Mouse (Mus musculus) gastrocnemius, adult 2 months (tissue): ENCODE data around the gene Ube2e1. TPM values are rescaled to one million over a fixed set of nuclear protein-coding genes. Genes with fewer than 3 reads are reported as not detected.
"Not testable (repeated sequence)": the region's sequence is repeated elsewhere in the genome, so short reads cannot be mapped to it uniquely, and the experiment has no call there.

ENCODE experiments used
- DNase-seq: peaks from one replicate; pipeline ENCODE4 v3.0.0; 2022
- H3K27ac ChIP-seq: fragments of 200-600 bp; 2 replicates; pipeline ENCODE4 v1.8.1; 2022; ENCODE audit warnings: mild to moderate bottlenecking
- H3K4me3 ChIP-seq: fragments of 200-600 bp; 2 replicates; pipeline ENCODE4 v1.8.1; 2022; ENCODE audit warnings: mild to moderate bottlenecking, moderate library complexity
- CTCF ChIP-seq: fragments of 200-600 bp; IDR thresholded peaks from 2 replicates; pipeline ENCODE4 v1.8.1; 2022; ENCODE audit warnings: antibody characterized with exemption, mild to moderate bottlenecking, moderate library complexity
- intact Hi-C: fragments of 180-260 bp; cut with DNase I; formaldehyde crosslinking; loops from one replicate; pipeline ENCODE4 v1.15.1; 2025
- total RNA-seq, 2 experiments: library from RNA; stranded (reverse); gene quantifications; 2 replicates each; pipeline ENCODE4 v1.2.3; 2021

The Ube2e1 gene
- total RNA-seq, 2 experiments from 2014 or later, result 86.5 to 95.5 TPM

DNA sequence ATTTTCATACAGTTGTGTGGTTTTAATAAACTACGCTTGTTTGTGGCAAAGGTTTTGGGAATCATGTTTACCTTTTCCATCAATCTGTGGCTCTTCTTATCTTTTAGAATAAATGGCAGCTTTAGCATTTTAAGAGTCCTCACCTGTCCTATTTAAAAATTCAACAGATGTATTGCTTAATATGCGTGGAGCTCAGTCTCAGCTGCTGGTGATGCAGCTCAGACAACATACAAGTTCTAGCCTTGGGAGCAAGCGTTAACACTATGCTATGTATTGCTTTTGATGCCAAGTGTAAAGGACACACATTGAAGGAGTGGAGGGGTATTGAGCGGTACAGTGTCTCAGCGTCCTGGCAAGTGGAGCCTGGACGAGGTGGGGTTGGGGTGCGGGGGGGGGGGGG is 60.0 kb downstream of the Ube2e1 start:
- TF ChIP-seq CTCF, result no peak
- Histone ChIP-seq H3K27ac (peak overlapping the region; percentile 91), H3K4me3 (peak overlapping the region; percentile 84)
- intact Hi-C loops, result loop anchor here (2.0 to 5.0 kb wide), 2 partner anchors 34 to 59 kb away; partner anchors contain the start of genes Nr1d2 and Ube2e1
- no peak for DNase-seq

DNA sequence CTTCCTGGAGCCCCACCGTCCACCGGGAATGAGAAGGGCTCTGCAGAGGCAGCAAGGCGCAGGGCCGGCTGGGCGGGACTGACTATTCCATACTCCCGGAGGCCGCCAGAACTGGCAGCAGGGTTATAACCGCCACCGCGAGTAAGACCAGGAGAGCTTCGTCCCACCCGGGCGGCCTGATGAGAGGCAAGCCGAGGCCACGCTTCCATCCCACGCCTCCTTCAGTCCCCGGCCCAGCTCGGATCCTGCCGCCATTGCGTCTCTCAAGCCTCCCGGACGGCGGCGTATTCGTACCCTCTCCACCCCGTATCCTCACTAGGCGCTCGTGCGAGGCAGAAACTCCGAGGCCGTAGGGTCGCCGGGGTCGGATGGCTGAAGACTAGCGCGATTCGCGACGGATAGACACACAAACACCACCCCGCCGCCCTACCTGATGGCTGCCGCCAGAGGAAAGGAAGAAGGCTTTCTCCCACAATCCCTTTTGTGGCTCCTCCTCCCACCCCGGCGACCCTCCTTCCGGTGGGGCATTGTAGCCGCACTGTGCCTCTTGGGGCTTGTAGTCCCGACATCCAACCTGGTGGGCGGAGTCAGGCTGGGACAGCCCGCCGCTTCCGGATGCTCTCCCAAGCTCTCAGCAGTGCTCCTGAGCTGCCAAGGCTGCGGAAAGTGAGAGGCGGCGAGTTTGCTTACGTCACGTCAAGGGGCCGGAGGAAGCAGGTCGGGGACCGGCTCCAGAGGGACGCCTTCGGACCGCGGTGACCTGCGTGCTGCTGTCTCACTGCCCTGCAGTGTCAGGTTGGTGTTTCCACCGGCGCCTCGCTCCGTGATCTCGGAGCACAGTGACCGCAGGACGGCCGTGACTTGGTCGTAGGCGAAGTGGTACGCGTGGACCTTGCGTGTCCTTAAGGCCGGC is 60.9 kb downstream of the Ube2e1 start, which contains the start of the genes Nkiras1 and Rpl15:
TSS of gene Nkiras1 (plus strand) at position 608 of the 913 bp plus-strand sequence.
TSS of gene Rpl15 (minus strand) at position 863 of the 913 bp plus-strand sequence.
- 0 out of 2 replicates have a peak, but pooled peaks have one; percentile 30 for TF ChIP-seq CTCF
- H3K4me3 ChIP-seq, result peak within 1 kb of the TSS; percentile 84
- peak; percentile 100 for DNase-seq
- H3K27ac ChIP-seq, result peak within 1 kb of the TSS; percentile 91
- intact Hi-C loops, result loop anchor here (2.0 to 5.0 kb wide), 2 partner anchors 33 to 60 kb away; partner anchors contain the start of genes Nr1d2 and Ube2e1

DNA sequence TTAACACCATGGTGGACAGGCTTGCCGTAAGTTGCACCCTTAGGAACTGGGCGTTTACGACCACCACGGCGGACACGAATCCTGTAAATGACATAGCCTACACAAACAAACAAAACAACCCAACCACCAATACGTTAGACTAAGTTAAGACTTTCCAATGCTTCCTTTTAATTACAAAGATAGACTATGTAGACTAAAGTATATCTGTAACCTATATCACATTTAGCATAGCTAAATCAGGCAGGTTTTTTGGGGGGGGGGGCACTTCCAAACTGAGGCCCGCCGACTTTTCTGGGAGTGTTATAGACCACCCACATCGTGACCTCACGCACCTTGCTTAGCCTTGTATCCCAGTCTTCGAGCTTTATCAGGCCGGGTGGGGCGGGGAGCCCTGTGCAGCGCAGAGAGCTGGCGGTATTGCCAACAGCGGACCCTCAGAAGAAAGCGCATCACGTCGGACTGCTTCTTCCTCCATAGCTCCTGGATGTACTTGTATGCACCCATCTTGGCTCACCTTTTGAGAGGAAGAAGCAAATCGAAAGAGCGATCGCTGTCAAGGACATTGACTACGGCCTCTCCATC is 61.6 kb downstream of the Ube2e1 start:
- peak overlapping the region; percentile 91 for H3K27ac ChIP-seq
- DNase-seq, result not testable (repeated sequence)

DNA sequence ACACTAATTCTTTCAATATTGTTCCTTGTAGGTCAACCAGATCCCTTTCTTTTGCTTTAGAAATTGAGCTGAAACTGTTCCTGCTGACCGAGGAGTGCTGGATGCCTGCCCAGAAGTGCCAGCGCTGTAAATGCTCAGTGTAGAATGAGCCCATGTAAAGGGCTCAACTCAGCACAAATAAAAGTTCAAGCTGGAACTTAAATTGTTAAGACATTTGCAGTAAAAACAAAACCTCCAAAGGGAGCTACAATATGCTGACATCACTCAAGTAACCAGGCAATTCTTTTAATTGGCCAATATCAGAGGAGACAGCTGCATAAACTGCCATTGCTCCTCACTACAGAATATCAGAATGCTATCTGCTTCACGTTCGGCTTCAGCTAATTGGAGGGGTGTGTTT is 68.2 kb downstream of the Ube2e1 start:
- intact Hi-C loops, result loop anchor here (2.0 to 10.0 kb wide), 2 partner anchors 17 to 631 kb away; partner anchors contain the start of gene Ube2e2
- Histone ChIP-seq H3K4me3 (peak overlapping the region; percentile 38), H3K27ac (peak overlapping the region; percentile 9; the same call in 1 of the 2 replicates)
- no peak for TF ChIP-seq CTCF
- DNase-seq, result peak; percentile 55

More for the DNA sequence above, 61.6 kb downstream of the Ube2e1 start:
- intact Hi-C loops, result loop anchor here (2.0 to 10.0 kb wide), 3 partner anchors 33 to 625 kb away; partner anchors contain the start of genes Nr1d2, Ube2e1 and Ube2e2
- peak overlapping the region; percentile 84 for H3K4me3 ChIP-seq

DNA sequence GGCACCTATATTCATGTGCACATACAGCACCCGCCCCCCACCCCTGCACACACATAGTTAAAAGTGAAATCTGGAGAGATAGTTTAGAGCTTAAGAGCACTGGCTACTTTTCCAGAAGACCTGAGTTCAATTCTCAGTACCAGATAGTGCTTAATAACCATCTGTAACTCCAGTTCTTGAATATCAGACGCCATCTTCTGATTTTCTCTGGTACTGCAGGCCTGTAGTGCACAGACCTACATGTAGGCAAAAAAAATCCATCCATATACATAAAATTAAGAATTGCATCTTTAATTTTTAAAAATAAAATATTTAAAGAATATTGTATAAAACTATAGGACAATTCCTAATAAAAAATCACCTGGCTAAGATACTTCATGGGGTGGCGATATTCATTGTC is 70.5 kb downstream of the Ube2e1 start:
- DNase-seq, result no peak
- peak; percentile 7; the same call in 1 of the 2 replicates for TF ChIP-seq CTCF
- Histone ChIP-seq H3K27ac (no peak overlapping the region), H3K4me3 (no peak overlapping the region)
- intact Hi-C loops, result loop anchor here (10.0 kb wide), 1 partner anchor 634 kb away; the partner anchor contains the start of gene Ube2e2

DNA sequence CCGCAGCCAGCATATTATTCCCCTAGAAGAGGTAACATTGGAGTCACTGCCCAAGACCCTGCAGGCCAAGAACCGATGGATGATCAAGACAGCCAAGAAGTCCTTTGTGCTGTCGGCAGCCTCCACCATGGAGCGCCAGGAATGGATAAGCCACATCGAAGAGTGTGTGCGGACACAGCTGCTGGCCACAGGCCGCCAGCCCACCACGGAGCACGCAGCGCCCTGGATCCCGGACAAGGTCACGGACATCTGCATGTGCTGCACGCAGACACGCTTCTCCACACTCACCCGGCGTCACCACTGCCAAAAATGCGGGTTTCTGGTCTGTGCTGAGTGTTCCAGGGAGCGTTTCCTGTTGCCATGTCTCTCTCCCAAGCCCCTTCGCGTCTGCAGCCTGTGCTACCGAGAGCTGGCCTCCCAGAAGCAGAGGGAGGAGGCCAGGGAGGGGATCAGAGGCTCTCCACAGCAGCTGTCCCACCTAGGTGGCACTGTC is 89.0 kb downstream of the Ube2e1 start:
- intact Hi-C loops, result no loop called here
- Histone ChIP-seq H3K4me3 (no peak overlapping the region), H3K27ac (no peak overlapping the region)
- no peak for TF ChIP-seq CTCF
- DNase-seq, result no peak

DNA sequence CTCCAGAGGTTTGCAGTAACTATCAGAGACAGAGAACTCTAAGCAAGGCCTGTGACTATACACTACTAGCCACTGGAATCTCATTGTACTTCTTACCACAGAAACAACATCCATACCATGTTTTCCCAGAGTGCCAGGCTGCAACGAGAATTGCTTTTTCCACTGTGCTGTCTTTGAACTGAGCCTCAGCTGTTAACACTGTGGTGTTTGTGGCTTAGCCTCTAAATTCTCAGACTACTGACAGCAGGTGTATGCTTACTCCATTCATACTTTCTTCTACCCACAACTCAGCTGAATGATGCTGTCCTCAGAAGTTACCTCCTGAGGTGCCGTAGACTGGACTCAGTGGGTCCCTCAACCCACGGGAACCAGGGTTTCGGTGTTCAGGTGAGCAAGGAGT is 89.9 kb downstream of the Ube2e1 start:
- intact Hi-C loops, result no loop called here
- DNase-seq, result no peak
- no peak overlapping the region for H3K27ac ChIP-seq
- TF ChIP-seq CTCF, result no peak
- H3K4me3 ChIP-seq, result no peak overlapping the region

DNA sequence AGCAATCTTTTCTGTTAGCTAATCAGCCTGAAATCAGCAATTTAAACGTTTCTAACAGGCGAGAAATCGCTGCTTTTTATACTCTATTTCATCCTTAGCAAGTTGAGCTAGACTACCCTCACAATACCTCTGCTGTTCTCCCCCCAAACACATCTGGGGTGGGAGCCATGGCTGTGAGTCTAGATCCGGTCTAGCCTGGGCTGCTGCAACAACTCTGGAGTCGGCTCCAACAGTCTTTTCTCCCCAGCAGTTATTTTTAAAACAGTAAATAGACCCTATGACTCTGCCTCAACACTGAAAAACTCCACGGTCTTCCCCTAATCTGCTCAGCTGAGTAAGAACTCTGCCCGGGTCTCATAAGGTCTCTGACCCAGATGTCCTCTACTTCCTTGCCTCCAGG is 91.5 kb downstream of the Ube2e1 start:
- no peak for TF ChIP-seq CTCF
- DNase-seq, result no peak
- no peak overlapping the region for H3K4me3 ChIP-seq
- intact Hi-C loops, result no loop called here
- H3K27ac ChIP-seq, result peak overlapping the region; percentile 100

DNA sequence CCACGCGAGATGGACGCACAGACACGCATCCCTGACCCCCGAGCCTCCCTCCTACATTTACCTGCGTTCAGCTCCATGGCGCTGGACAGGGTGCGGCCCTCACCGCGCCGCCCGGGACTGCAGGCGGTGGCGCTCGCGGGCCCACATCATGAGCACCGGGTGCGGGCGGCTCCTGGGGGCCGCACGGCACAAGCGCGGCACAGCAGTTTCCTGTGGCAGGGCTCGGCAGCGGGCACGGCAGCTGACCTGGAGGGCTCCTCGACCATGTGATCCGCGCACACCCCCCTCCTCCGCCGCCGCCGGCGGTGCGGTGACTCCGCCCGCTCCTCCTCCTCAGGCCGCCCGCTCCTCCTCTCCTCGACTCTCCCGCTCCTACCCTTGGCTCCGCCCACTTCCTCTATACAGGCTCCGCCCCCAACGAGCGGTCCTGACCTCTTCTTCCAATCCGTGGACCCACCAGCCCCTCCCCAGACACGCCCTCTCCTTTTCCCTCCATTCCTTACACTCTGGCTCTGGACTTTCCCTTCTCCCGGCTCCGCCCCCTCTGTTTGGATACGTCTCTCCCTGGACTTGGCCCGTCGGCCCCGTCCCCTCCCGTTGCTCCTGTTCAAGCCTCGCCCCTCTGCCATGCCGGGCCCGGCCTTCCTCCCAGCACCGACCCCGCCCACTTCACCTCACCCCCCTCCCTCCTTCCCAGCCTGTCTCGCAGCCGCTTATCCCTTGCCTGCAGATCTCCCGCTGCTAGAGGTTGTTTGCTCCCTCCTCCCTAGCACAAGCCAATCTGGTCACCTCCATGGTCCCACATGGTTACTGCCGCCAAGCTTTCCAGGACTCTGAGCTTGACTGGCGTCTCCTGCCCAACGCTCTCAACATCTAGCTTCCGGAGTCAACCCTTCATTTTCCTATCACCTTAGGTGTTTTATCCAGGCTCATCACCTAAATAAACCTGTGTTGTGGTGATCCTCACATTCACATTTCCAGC is 92.6 kb downstream of the Ube2e1 start, which contains the start of gene Nr1d2:
TSS of gene Nr1d2 (minus strand) at position 378 of the 982 bp plus-strand sequence.
- H3K27ac ChIP-seq, result peak within 1 kb of the TSS; percentile 100
- peak; percentile 100 for DNase-seq
- intact Hi-C loops, result loop anchor here (5.0 kb wide), 1 partner anchor 33 kb away; the partner anchor contains the start of genes Nkiras1 and Rpl15
- no peak; the same call in 1 of the 2 replicates for TF ChIP-seq CTCF
- peak within 1 kb of the TSS; percentile 99 for H3K4me3 ChIP-seq

DNA sequence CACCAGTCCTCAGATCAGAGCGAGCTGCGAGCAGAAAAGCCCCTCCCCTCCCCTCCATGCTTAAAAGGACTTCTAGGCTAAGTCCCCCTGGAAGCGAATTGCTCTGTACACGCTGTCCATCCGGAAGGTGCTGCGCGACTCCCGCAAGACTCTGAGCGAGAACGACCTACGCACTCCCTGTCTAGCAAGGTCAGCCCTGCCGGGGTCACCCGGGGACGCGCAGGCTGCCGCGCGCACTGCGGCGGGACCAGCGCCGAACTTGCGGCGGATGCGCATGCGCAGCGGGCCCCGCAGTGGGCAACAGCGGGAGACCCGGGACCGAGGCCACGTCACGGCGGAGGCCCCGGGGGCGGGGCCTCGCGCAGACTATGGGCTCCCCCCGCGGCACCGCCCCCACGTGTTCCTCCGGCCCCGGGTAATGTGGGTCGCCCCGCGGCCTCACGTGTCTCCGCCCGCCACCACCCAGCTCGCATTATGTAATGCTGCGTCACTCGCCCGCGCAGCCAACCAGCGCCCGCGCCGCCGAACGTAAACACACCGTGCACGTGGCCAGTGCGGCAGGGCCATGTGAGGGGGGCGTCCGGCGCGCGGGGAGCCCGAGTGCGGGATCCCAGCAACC is 93.4 kb downstream of the Ube2e1 start:
- intact Hi-C loops, result loop anchor here (5.0 kb wide), 1 partner anchor 34 kb away; the partner anchor contains the start of genes Nkiras1 and Rpl15
- Histone ChIP-seq H3K4me3 (peak overlapping the region; percentile 99), H3K27ac (peak overlapping the region; percentile 100)
- peak; percentile 99 for DNase-seq
- no peak for TF ChIP-seq CTCF

DNA sequence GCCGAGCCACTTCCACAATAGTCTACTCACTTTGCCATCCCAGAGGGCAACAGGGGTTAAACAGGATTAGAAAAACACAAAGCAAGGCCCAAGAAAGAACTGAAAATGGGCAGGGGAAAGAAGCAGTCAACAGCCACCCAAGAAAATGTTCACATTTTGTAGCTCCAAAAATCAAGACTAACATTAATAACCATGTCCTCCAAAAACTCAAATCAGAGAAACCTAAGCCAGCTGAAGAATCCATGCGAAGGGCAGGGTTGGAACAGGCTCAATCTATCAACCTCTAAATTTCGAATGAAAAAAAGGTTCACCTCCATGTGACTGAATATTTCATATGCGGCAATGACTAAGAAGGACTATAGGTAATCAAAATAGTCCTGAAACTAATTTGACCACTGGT is 94.3 kb downstream of the Ube2e1 start:
- no peak for TF ChIP-seq CTCF
- DNase-seq, result no peak
- Histone ChIP-seq H3K4me3 (peak overlapping the region; percentile 99), H3K27ac (peak overlapping the region; percentile 100)
- intact Hi-C loops, result loop anchor here (5.0 kb wide), 1 partner anchor 35 kb away; the partner anchor contains the start of genes Nkiras1 and Rpl15

DNA sequence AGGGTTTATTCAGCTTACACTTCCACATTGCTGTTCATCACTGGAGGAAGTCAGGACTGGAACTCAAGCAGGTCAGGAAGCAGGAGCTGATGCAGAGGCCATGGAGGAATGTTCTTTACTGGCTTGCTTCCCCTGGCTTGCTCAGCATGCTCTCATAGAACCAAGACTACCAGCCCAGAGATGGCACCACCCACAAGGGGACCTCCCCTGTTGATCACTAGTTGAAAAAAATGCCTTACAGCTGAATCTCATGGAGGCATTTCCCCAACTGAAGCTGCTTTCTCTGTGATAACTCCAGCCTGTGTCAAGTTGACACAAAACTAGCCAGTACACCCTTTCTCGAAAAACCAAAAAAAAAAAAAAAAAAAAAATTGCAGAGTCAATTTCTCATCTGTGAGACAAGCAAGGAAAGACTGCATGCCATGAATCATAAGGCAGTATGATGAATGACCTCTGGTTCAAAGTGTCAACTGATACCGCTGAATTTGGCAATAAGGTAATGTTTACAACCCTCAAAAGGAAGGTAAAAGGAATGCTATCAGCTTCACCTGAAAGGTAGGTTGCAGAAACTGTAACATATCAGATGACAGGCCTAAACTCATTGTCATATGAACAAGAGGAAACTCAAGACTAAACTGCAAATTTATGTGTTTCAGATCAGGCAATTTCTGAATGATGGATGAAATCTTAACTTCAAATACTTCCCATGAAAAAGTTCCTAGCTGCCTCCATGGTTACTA is 95.0 kb downstream of the Ube2e1 start:
- intact Hi-C loops, result loop anchor here (5.0 kb wide), 1 partner anchor 36 kb away; the partner anchor contains the start of genes Nkiras1 and Rpl15
- not testable (repeated sequence) for DNase-seq
- Histone ChIP-seq H3K27ac (peak overlapping the region; percentile 100), H3K4me3 (peak overlapping the region; percentile 99)
